Mouse (Mus musculus) embryonic facial prominence, embryonic 10.5 days (tissue): ENCODE measurements around the gene Arhgap4. TPM values are rescaled to one million over a fixed set of nuclear protein-coding genes. Genes with fewer than 3 reads are reported as not detected.
A peak's percentile ranks its signal among the peaks of the same experiment; 100 is the strongest.

Experiments used
- DNase-seq: peaks from one replicate; pipeline ENCODE4 v3.0.0-alpha.2; 2017; ENCODE audit warnings: low spot score
- H3K27ac ChIP-seq: fragments of 300-500 bp; sonication (generic); replicated peaks from 2 replicates; pipeline ENCODE4 v1.5.1; 2016; ENCODE audit warnings: mild to moderate bottlenecking
- H3K27me3 ChIP-seq: fragments of 300-500 bp; sonication (generic); replicated peaks from 2 replicates; pipeline ENCODE4 v1.6.1; 2016; ENCODE audit warnings: low read depth, mild to moderate bottlenecking; ENCODE audit not compliant: poor library complexity, severe bottlenecking
- H3K36me3 ChIP-seq: fragments of 300-500 bp; sonication (generic); replicated peaks from 2 replicates; pipeline ENCODE4 v1.6.1; 2016; ENCODE audit warnings: mild to moderate bottlenecking, moderate library complexity
- H3K4me1 ChIP-seq: fragments of 300-500 bp; sonication (generic); 2 replicates; pipeline ENCODE4 v1.6.1; 2016
- H3K4me3 ChIP-seq: fragments of 300-500 bp; sonication (generic); 2 replicates; pipeline ENCODE4 v1.5.1; 2016; ENCODE audit warnings: mild to moderate bottlenecking, moderate library complexity
- H3K9me3 ChIP-seq: fragments of 300-500 bp; sonication (generic); 2 replicates; pipeline ENCODE4 v1.6.1; 2016; ENCODE audit warnings: mild to moderate bottlenecking
- WGBS: fragments of 180-500 bp; shearing (Covaris S2); methylation state at CpG from one replicate; pipeline ENCODE4 v1.1.7; 2016; 5-methylcytosine and 5-hydroxymethylcytosine counted together
- polyA plus RNA-seq: library from polyadenylated mRNA; unstranded; fragments of >200 nt; fragmentation: Nextera tagmentation; extraction: Ambion mirVana; gene quantifications from 2 replicates; pipeline ENCODE4 v1.2.1, GENCODE M21; 2016

Gene Arhgap4
- 2.1 and 2.6 TPM in 2 replicates for polyA plus RNA-seq

GRCm38 (mm10) chrX:73921823-73922549, at the start of gene Arhgap4, which contains the start of gene Naa10:
Gene Arhgap4 (minus strand): TSS chrX:73921870.
Gene Naa10 (minus strand): TSS chrX:73921944.
- WGBS = 20% methylated on average over 43 of the region's 43 CpGs
- peaks cover 6% of the 10 kb centered on the region; the same call in 1 of the 2 replicates for H3K4me1 ChIP-seq
- H3K9me3 ChIP-seq = no peaks in the 10 kb centered on the region
- no peaks in the 10 kb centered on the region; the same call in 1 of the 2 replicates for H3K27me3 ChIP-seq
- DNase-seq = peak; percentile 88
- H3K4me3 ChIP-seq = peak within 1 kb of the TSS; percentile 68
- peak within 1 kb of the TSS; percentile 87 for H3K27ac ChIP-seq
- peaks cover 32% of the 10 kb centered on the region for H3K36me3 ChIP-seq

- peaks cover 18% of the 10 kb centered on the region; the same call in 1 of the 2 replicates for H3K27me3 ChIP-seq
- no peaks in the 10 kb centered on the region; the same call in 1 of the 2 replicates for H3K9me3 ChIP-seq
- no peak overlapping the region for H3K27ac ChIP-seq
- H3K4me3 ChIP-seq = no peak overlapping the region
- no peaks in the 10 kb centered on the region for H3K36me3 ChIP-seq
- no peak for DNase-seq
- H3K4me1 ChIP-seq = 0 out of 2 replicates have a peak, but pooled peaks cover 4% of the 10 kb centered on the region
These were observed 49.1 kb upstream of the Arhgap4 start for GRCm38 (mm10) chrX:73970781-73971180.

- peaks cover 19% of the 10 kb centered on the region; the same call in 1 of the 2 replicates for H3K27me3 ChIP-seq
- WGBS = 86% methylated on average over 2 of the region's 2 CpGs
- H3K27ac ChIP-seq = no peak overlapping the region
- H3K4me3 ChIP-seq = no peak overlapping the region
- H3K4me1 ChIP-seq = peaks cover 4% of the 10 kb centered on the region; the same call in 1 of the 2 replicates
- H3K9me3 ChIP-seq = no peaks in the 10 kb centered on the region; the same call in 1 of the 2 replicates
- no peaks in the 10 kb centered on the region for H3K36me3 ChIP-seq
- DNase-seq = no peak
These were observed 48.1 kb upstream of the Arhgap4 start for GRCm38 (mm10) chrX:73969729-73970128.

GRCm38 (mm10) chrX:73969167-73969566, 47.5 kb upstream of the Arhgap4 start:
- DNase-seq = no peak
- Histone ChIP-seq H3K27ac (no peak overlapping the region), H3K27me3 (peaks cover 25% of the 10 kb centered on the region; the same call in 1 of the 2 replicates), H3K4me1 (peaks cover 10% of the 10 kb centered on the region), H3K9me3 (no peaks in the 10 kb centered on the region; the same call in 1 of the 2 replicates), H3K36me3 (peaks cover 5% of the 10 kb centered on the region), H3K4me3 (no peak overlapping the region)
- 79% methylated on average over 1 of the region's 1 CpGs for WGBS

GRCm38 (mm10) chrX:73967177-73968075, 45.8 kb upstream of the Arhgap4 start:
- peak; percentile 90 for DNase-seq
- peak overlapping the region; percentile 76 for H3K4me3 ChIP-seq
- peak overlapping the region; percentile 96 for H3K27ac ChIP-seq
- H3K36me3 ChIP-seq = peaks cover 19% of the 10 kb centered on the region
- WGBS = 15% methylated on average over 60 of the region's 60 CpGs
- H3K9me3 ChIP-seq = no peaks in the 10 kb centered on the region; the same call in 1 of the 2 replicates
- H3K27me3 ChIP-seq = peaks cover 25% of the 10 kb centered on the region; the same call in 1 of the 2 replicates
- peaks cover 25% of the 10 kb centered on the region for H3K4me1 ChIP-seq

GRCm38 (mm10) chrX:73966248-73967176, 44.8 kb upstream of the Arhgap4 start, which contains the start of gene Hcfc1:
Gene Hcfc1 (minus strand): TSS chrX:73966357.
- peak; percentile 89 for DNase-seq
- 14% methylated on average over 58 of the region's 58 CpGs for WGBS
- Histone ChIP-seq H3K36me3 (peaks cover 28% of the 10 kb centered on the region), H3K27ac (peak within 1 kb of the TSS; percentile 96), H3K4me3 (peak within 1 kb of the TSS; percentile 76), H3K4me1 (peaks cover 25% of the 10 kb centered on the region), H3K9me3 (no peaks in the 10 kb centered on the region; the same call in 1 of the 2 replicates), H3K27me3 (peaks cover 25% of the 10 kb centered on the region; the same call in 1 of the 2 replicates)

GRCm38 (mm10) chrX:73965307-73965706, 43.6 kb upstream of the Arhgap4 start:
- 20% methylated on average over 20 of the region's 20 CpGs for WGBS
- peak overlapping the region; percentile 96 for H3K27ac ChIP-seq
- DNase-seq = peak; percentile 39

GRCm38 (mm10) chrX:73964363-73964762, 42.7 kb upstream of the Arhgap4 start:
- H3K9me3 ChIP-seq = no peaks in the 10 kb centered on the region; the same call in 1 of the 2 replicates
- peaks cover 27% of the 10 kb centered on the region; the same call in 1 of the 2 replicates for H3K27me3 ChIP-seq
- H3K4me3 ChIP-seq = peak overlapping the region; percentile 76
- peaks cover 25% of the 10 kb centered on the region for H3K4me1 ChIP-seq
- H3K27ac ChIP-seq = peak overlapping the region; percentile 96; the same call in 1 of the 2 replicates
- H3K36me3 ChIP-seq = peaks cover 49% of the 10 kb centered on the region
- WGBS = 55% methylated on average over 3 of the region's 3 CpGs
- no peak for DNase-seq

More at GRCm38 (mm10) chrX:73965307-73965706, 43.6 kb upstream of the Arhgap4 start:
- peaks cover 25% of the 10 kb centered on the region for H3K4me1 ChIP-seq
- H3K4me3 ChIP-seq = peak overlapping the region; percentile 76
- peaks cover 25% of the 10 kb centered on the region; the same call in 1 of the 2 replicates for H3K27me3 ChIP-seq
- peaks cover 40% of the 10 kb centered on the region for H3K36me3 ChIP-seq
- H3K9me3 ChIP-seq = no peaks in the 10 kb centered on the region; the same call in 1 of the 2 replicates

GRCm38 (mm10) chrX:73954988-73955387, 33.3 kb upstream of the Arhgap4 start:
- Histone ChIP-seq H3K9me3 (no peaks in the 10 kb centered on the region), H3K4me3 (no peak overlapping the region), H3K4me1 (no peaks in the 10 kb centered on the region), H3K27me3 (0 out of 2 replicates have a peak, but pooled peaks cover 8% of the 10 kb centered on the region), H3K36me3 (peaks cover 100% of the 10 kb centered on the region), H3K27ac (no peak overlapping the region)
- no peak for DNase-seq
- WGBS = 97% methylated on average over 6 of the region's 6 CpGs

- Histone ChIP-seq H3K27ac (no peak overlapping the region), H3K27me3 (0 out of 2 replicates have a peak, but pooled peaks cover 4% of the 10 kb centered on the region), H3K4me3 (no peak overlapping the region), H3K9me3 (no peaks in the 10 kb centered on the region), H3K4me1 (no peaks in the 10 kb centered on the region), H3K36me3 (peaks cover 100% of the 10 kb centered on the region)
- DNase-seq = no peak
- 89% methylated on average over 5 of the region's 5 CpGs for WGBS
These were observed 30.9 kb upstream of the Arhgap4 start for GRCm38 (mm10) chrX:73952603-73953002.

- Histone ChIP-seq H3K27me3 (no peaks in the 10 kb centered on the region), H3K9me3 (no peaks in the 10 kb centered on the region), H3K4me1 (no peaks in the 10 kb centered on the region), H3K4me3 (no peak overlapping the region), H3K36me3 (peaks cover 100% of the 10 kb centered on the region), H3K27ac (no peak overlapping the region)
- DNase-seq = no peak
- WGBS = 94% methylated on average over 10 of the region's 10 CpGs
These were observed 27.7 kb upstream of the Arhgap4 start for GRCm38 (mm10) chrX:73949341-73949740.
